Mouse (Mus musculus) small intestine, adult 2 months (tissue): Measurements from ENCODE around the gene Leo1.

ENCODE experiments used
- CTCF ChIP-seq: fragments of 200-500 bp; IDR thresholded peaks from 2 replicates; pipeline ENCODE4 v1.5.1; 2012; ENCODE audit warnings: low read depth, mild to moderate bottlenecking, control low read depth, inconsistent platforms, low read length, moderate library complexity, mixed read lengths; ENCODE audit not compliant: insufficient replicate concordance, insufficient read length; ENCODE audit errors: extremely low read depth
- POLR2A ChIP-seq: fragments of 200-500 bp; IDR thresholded peaks from 2 replicates; pipeline ENCODE4 v1.6.1; 2012; ENCODE audit warnings: low read depth, mild to moderate bottlenecking, control low read depth, inconsistent platforms, low read length, moderate library complexity

DNA sequence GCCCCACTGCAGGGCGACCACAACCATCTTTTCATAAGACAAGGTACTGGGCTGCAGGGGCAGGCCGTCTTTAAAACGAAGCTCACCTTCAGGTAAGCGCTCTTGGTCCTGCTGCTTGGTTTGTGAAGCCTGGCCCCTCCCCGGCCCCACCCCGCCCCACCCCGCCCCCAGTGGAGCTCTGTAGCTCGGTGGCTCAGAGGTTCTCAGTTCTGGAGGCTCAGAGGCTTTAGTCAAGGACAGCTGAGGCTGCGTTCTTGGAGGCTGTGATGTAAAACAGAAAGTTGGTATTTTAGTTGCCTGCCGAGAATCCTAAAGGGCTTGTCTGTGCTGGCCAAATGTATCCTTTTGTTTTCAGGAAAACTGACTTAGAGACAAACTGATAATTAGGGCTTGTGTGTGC, 14.4 kb downstream of the Leo1 start:
- TF ChIP-seq CTCF (no peak), POLR2A (no peak)
